Mouse (Mus musculus): ENCODE measurements around the gene Rbm4b. TPM values are rescaled to one million over a fixed set of nuclear protein-coding genes. Genes with fewer than 3 reads are reported as not detected.
"Not testable (repeated sequence)": the region's sequence is repeated elsewhere in the genome, so short reads cannot be mapped to it uniquely, and the experiment has no call there.

Gene Rbm4b
- polyA plus RNA-seq, 1 experiment from 2014 or later = 194 TPM

GRCm38 (mm10) chr19:4810309-4810708 is 54.0 kb downstream of the Rbm4b start:
- Histone ChIP-seq H3K27me3 (replicated peaks; ENCODE audit: control insufficient read depth, insufficient read depth, low read length) (no peaks in the 10 kb centered on the region), H3K9ac (ENCODE audit: low read length) (peak overlapping the region; percentile 84), H3K27ac (ENCODE audit: low read depth, low read length) (peak overlapping the region; percentile 87; the same call in 1 of the 2 replicates), H3K4me1 (ENCODE audit: control insufficient read depth, insufficient read depth, low read length) (peaks cover 17% of the 10 kb centered on the region), H3K4me3 (ENCODE audit: low read depth, low read length) (peak overlapping the region; percentile 79), H3K9me3 (replicated peaks; ENCODE audit: control insufficient read depth, low read length) (0 out of 2 replicates have a peak, but pooled peaks cover under 1% of the 10 kb centered on the region), H3K4me2 (ENCODE audit: low read length) (peak overlapping the region; percentile 88), H3K36me3 (ENCODE audit: control insufficient read depth, insufficient read depth, low read length) (no peaks in the 10 kb centered on the region)
- DNase-seq (ENCODE audit: low spot score) (no peak), ATAC-seq (no peak)
- under 1% methylated on average over 14 of the region's 14 CpGs for WGBS

GRCm38 (mm10) chr19:4810746-4811062 is 54.4 kb downstream of the Rbm4b start:
- peak overlapping the region; percentile 87 for H3K27ac ChIP-seq (ENCODE audit: low read depth, low read length)
- under 1% methylated on average over 17 of the region's 17 CpGs for WGBS

GRCm38 (mm10) chr19:4811063-4811908 is 55.0 kb downstream of the Rbm4b start, which contains the start of the genes Gm21992 and Rbm14:
TSS of gene Gm21992 (minus strand) at chr19:4811612.
TSS of gene Rbm14 (minus strand) at chr19:4811634.
- Histone ChIP-seq H3K4me3 (ENCODE audit: low read depth, low read length) (peak within 1 kb of the TSS; percentile 79), H3K27ac (ENCODE audit: low read depth, low read length) (peak within 1 kb of the TSS; percentile 87), H3K4me2 (ENCODE audit: low read length) (peak within 1 kb of the TSS; percentile 88), H3K4me1 (ENCODE audit: control insufficient read depth, insufficient read depth, low read length) (peaks cover 17% of the 10 kb centered on the region), H3K36me3 (ENCODE audit: control insufficient read depth, insufficient read depth, low read length) (no peaks in the 10 kb centered on the region), H3K9me3 (replicated peaks; ENCODE audit: control insufficient read depth, low read length) (0 out of 2 replicates have a peak, but pooled peaks cover 2% of the 10 kb centered on the region), H3K9ac (ENCODE audit: low read length) (peak within 1 kb of the TSS; percentile 84), H3K27me3 (replicated peaks; ENCODE audit: control insufficient read depth, insufficient read depth, low read length) (no peaks in the 10 kb centered on the region)
- DNase-seq (ENCODE audit: low spot score) = peak; percentile 99
- WGBS = under 1% methylated on average over 83 of the region's 83 CpGs
- ATAC-seq = peak; percentile 99

More at GRCm38 (mm10) chr19:4810746-4811062, 54.4 kb downstream of the Rbm4b start:
- peak overlapping the region; percentile 79 for H3K4me3 ChIP-seq (ENCODE audit: low read depth, low read length)
- no peaks in the 10 kb centered on the region for H3K36me3 ChIP-seq (ENCODE audit: control insufficient read depth, insufficient read depth, low read length)
- DNase-seq (ENCODE audit: low spot score) (no peak), ATAC-seq (no peak)
- no peaks in the 10 kb centered on the region for H3K27me3 ChIP-seq (replicated peaks; ENCODE audit: control insufficient read depth, insufficient read depth, low read length)
- H3K9ac ChIP-seq (ENCODE audit: low read length) = peak overlapping the region; percentile 84
- peak overlapping the region; percentile 88 for H3K4me2 ChIP-seq (ENCODE audit: low read length)
- peaks cover 17% of the 10 kb centered on the region for H3K4me1 ChIP-seq (ENCODE audit: control insufficient read depth, insufficient read depth, low read length)
- 0 out of 2 replicates have a peak, but pooled peaks cover 2% of the 10 kb centered on the region for H3K9me3 ChIP-seq (replicated peaks; ENCODE audit: control insufficient read depth, low read length)

- DNase-seq (ENCODE audit: low spot score) (no peak), ATAC-seq (peak; percentile 28)
- Histone ChIP-seq H3K9me3 (replicated peaks; ENCODE audit: control insufficient read depth, low read length) (0 out of 2 replicates have a peak, but pooled peaks cover 2% of the 10 kb centered on the region), H3K4me2 (ENCODE audit: low read length) (peak overlapping the region; percentile 88), H3K36me3 (ENCODE audit: control insufficient read depth, insufficient read depth, low read length) (no peaks in the 10 kb centered on the region), H3K4me3 (ENCODE audit: low read depth, low read length) (peak overlapping the region; percentile 79), H3K27me3 (replicated peaks; ENCODE audit: control insufficient read depth, insufficient read depth, low read length) (no peaks in the 10 kb centered on the region), H3K4me1 (ENCODE audit: control insufficient read depth, insufficient read depth, low read length) (peaks cover 17% of the 10 kb centered on the region), H3K27ac (ENCODE audit: low read depth, low read length) (peak overlapping the region; percentile 86), H3K9ac (ENCODE audit: low read length) (peak overlapping the region; percentile 84)
- WGBS = 5% methylated on average over 12 of the region's 12 CpGs
Measured at GRCm38 (mm10) chr19:4811909-4812242, 55.6 kb downstream of the Rbm4b start.

- H3K27me3 ChIP-seq (replicated peaks; ENCODE audit: control insufficient read depth, insufficient read depth, low read length); H3K36me3 ChIP-seq (ENCODE audit: control insufficient read depth, insufficient read depth, low read length); H3K9me3 ChIP-seq (replicated peaks; ENCODE audit: control insufficient read depth, low read length); DNase-seq (ENCODE audit: low spot score); ATAC-seq: not testable (repeated sequence)
- Histone ChIP-seq H3K4me1 (ENCODE audit: control insufficient read depth, insufficient read depth, low read length) (peaks cover 17% of the 10 kb centered on the region), H3K9ac (ENCODE audit: low read length) (peak overlapping the region; percentile 84), H3K4me2 (ENCODE audit: low read length) (peak overlapping the region; percentile 88), H3K4me3 (ENCODE audit: low read depth, low read length) (peak overlapping the region; percentile 79), H3K27ac (ENCODE audit: low read depth, low read length) (peak overlapping the region; percentile 86; the same call in 1 of the 2 replicates)
- 79% methylated on average over 8 of the region's 8 CpGs for WGBS
Measured at GRCm38 (mm10) chr19:4812334-4812949, 56.1 kb downstream of the Rbm4b start.

- WGBS = 72% methylated on average over 6 of the region's 6 CpGs
- H3K9me3 ChIP-seq (replicated peaks; ENCODE audit: control insufficient read depth, low read length) = 0 out of 2 replicates have a peak, but pooled peaks cover 2% of the 10 kb centered on the region
- H3K9ac ChIP-seq (ENCODE audit: low read length) = no peak overlapping the region
- no peaks in the 10 kb centered on the region for H3K27me3 ChIP-seq (replicated peaks; ENCODE audit: control insufficient read depth, insufficient read depth, low read length)
- no peak overlapping the region for H3K4me3 ChIP-seq (ENCODE audit: low read depth, low read length)
- H3K36me3 ChIP-seq (ENCODE audit: control insufficient read depth, insufficient read depth, low read length) = no peaks in the 10 kb centered on the region
- peaks cover 17% of the 10 kb centered on the region for H3K4me1 ChIP-seq (ENCODE audit: control insufficient read depth, insufficient read depth, low read length)
- no peak overlapping the region for H3K27ac ChIP-seq (ENCODE audit: low read depth, low read length)
- DNase-seq (ENCODE audit: low spot score) (no peak), ATAC-seq (no peak)
- H3K4me2 ChIP-seq (ENCODE audit: low read length) = no peak overlapping the region
Measured at GRCm38 (mm10) chr19:4813015-4813414, 56.7 kb downstream of the Rbm4b start.

Other genes starting within 250 kb of the Rbm4b start
- gene Pcx, start 246.0 kb upstream of the Rbm4b start, polyA plus RNA-seq (2014; fragmentation: Nextera tagmentation; extraction: Ambion mirVana) = 14.8 and 19.2 TPM in 2 replicates
- gene Lrfn4, start 140.8 kb upstream of the Rbm4b start, polyA plus RNA-seq (2014; fragmentation: Nextera tagmentation; extraction: Ambion mirVana) = 12.2 and 12.6 TPM in 2 replicates
- 57.1 and 57.5 TPM in 2 replicates for gene Rce1, start 130.9 kb upstream of the Rbm4b start, polyA plus RNA-seq (2014; fragmentation: Nextera tagmentation; extraction: Ambion mirVana)
- gene Gm960, start 57.8 kb upstream of the Rbm4b start, polyA plus RNA-seq (2014; fragmentation: Nextera tagmentation; extraction: Ambion mirVana) = 4.1 and 5.0 TPM in 2 replicates
- 25.0 and 31.9 TPM in 2 replicates for gene Sptbn2, start 45.3 kb upstream of the Rbm4b start, polyA plus RNA-seq (2014; fragmentation: Nextera tagmentation; extraction: Ambion mirVana)
- gene Rbm4, start 37.4 kb downstream of the Rbm4b start, polyA plus RNA-seq (2014; fragmentation: Nextera tagmentation; extraction: Ambion mirVana) = 132 and 140 TPM in 2 replicates
- 9.4 TPM in 2 replicates for gene Gm21992, start 55.1 kb downstream of the Rbm4b start, polyA plus RNA-seq (2014; fragmentation: Nextera tagmentation; extraction: Ambion mirVana)
- 69.1 and 79.5 TPM in 2 replicates for gene Rbm14, start 55.1 kb downstream of the Rbm4b start, polyA plus RNA-seq (2014; fragmentation: Nextera tagmentation; extraction: Ambion mirVana)
- gene Ccs, start 82.8 kb downstream of the Rbm4b start, polyA plus RNA-seq (2014; fragmentation: Nextera tagmentation; extraction: Ambion mirVana) = 34.3 and 40.1 TPM in 2 replicates
- gene Ccdc87, start 82.9 kb downstream of the Rbm4b start, polyA plus RNA-seq (2014; fragmentation: Nextera tagmentation; extraction: Ambion mirVana) = 0.50 and 0.69 TPM in 2 replicates
- 43.9 and 51.5 TPM in 2 replicates for gene Ctsf, start 98.6 kb downstream of the Rbm4b start, polyA plus RNA-seq (2014; fragmentation: Nextera tagmentation; extraction: Ambion mirVana)
- 0.78 and 0.88 TPM in 2 replicates for gene Actn3, start 121.4 kb downstream of the Rbm4b start, polyA plus RNA-seq (2014; fragmentation: Nextera tagmentation; extraction: Ambion mirVana)
- 11.4 and 12.9 TPM in 2 replicates for gene Zdhhc24, start 122.2 kb downstream of the Rbm4b start, polyA plus RNA-seq (2014; fragmentation: Nextera tagmentation; extraction: Ambion mirVana)
- 9.0 and 14.5 TPM in 2 replicates for gene Bbs1, start 150.1 kb downstream of the Rbm4b start, polyA plus RNA-seq (2014; fragmentation: Nextera tagmentation; extraction: Ambion mirVana)
- 100.0 and 103 TPM in 2 replicates for gene Dpp3, start 171.8 kb downstream of the Rbm4b start, polyA plus RNA-seq (2014; fragmentation: Nextera tagmentation; extraction: Ambion mirVana)
- 4.9 and 7.8 TPM in 2 replicates for gene Peli3, start 186.6 kb downstream of the Rbm4b start, polyA plus RNA-seq (2014; fragmentation: Nextera tagmentation; extraction: Ambion mirVana)
- 145 and 148 TPM in 2 replicates for gene Mrpl11, start 205.7 kb downstream of the Rbm4b start, polyA plus RNA-seq (2014; fragmentation: Nextera tagmentation; extraction: Ambion mirVana)
- 0.08 and 0.14 TPM in 2 replicates for gene Npas4, start 233.8 kb downstream of the Rbm4b start, polyA plus RNA-seq (2014; fragmentation: Nextera tagmentation; extraction: Ambion mirVana)

Data from forebrain, embryonic 14.5 days (tissue).